Mouse (Mus musculus): ENCODE measurements around the gene Dalrd3. TPM values are rescaled to one million over a fixed set of nuclear protein-coding genes. Genes with fewer than 3 reads are reported as not detected.
A peak's percentile ranks its signal among the peaks of the same experiment; 100 is the strongest.

Gene Dalrd3
- polyA plus RNA-seq, 1 experiment from 2014 or later: 296 TPM

- Histone ChIP-seq H3K27me3 (replicated peaks; ENCODE audit: control insufficient read depth, insufficient read depth, low read length) (no peaks in the 10 kb centered on the region), H3K36me3 (ENCODE audit: control insufficient read depth, insufficient read depth) (peaks cover 11% of the 10 kb centered on the region), H3K4me2 (ENCODE audit: low read length) (peak within 1 kb of the TSS; percentile 61), H3K4me1 (replicated peaks; ENCODE audit: control insufficient read depth, insufficient read depth, low read length) (peaks cover 40% of the 10 kb centered on the region), H3K4me3 (replicated peaks; ENCODE audit: low read length) (peak within 1 kb of the TSS; percentile 91), H3K9ac (replicated peaks; ENCODE audit: low read depth, low read length) (peak within 1 kb of the TSS; percentile 92), H3K27ac (ENCODE audit: low read length) (peak within 1 kb of the TSS; percentile 92), H3K9me3 (ENCODE audit: control insufficient read depth, low read length) (no peaks in the 10 kb centered on the region)
- 3% methylated on average over 51 of the region's 51 CpGs for WGBS
- peak; percentile 98 for ATAC-seq
These were observed 9.1 kb downstream of the Dalrd3 start, which contains the start of gene Wdr6 for GRCm38 (mm10) chr9:108578545-108579343. Wdr6 (minus strand) TSS chr9:108578739.

GRCm38 (mm10) chr9:108579344-108579690 lies 9.6 kb downstream of the Dalrd3 start:
- H3K27ac ChIP-seq (ENCODE audit: low read length): peak overlapping the region; percentile 85
- H3K4me2 ChIP-seq (ENCODE audit: low read length): peak overlapping the region; percentile 61
- H3K36me3 ChIP-seq (ENCODE audit: control insufficient read depth, insufficient read depth): peaks cover 8% of the 10 kb centered on the region
- 66% methylated on average over 5 of the region's 5 CpGs for WGBS
- H3K9ac ChIP-seq (replicated peaks; ENCODE audit: low read depth, low read length): peak overlapping the region; percentile 92
- H3K27me3 ChIP-seq (replicated peaks; ENCODE audit: control insufficient read depth, insufficient read depth, low read length): no peaks in the 10 kb centered on the region
- peak overlapping the region; percentile 91; the same call in 1 of the 2 replicates for H3K4me3 ChIP-seq (replicated peaks; ENCODE audit: low read length)
- peaks cover 37% of the 10 kb centered on the region for H3K4me1 ChIP-seq (replicated peaks; ENCODE audit: control insufficient read depth, insufficient read depth, low read length)
- no peaks in the 10 kb centered on the region for H3K9me3 ChIP-seq (ENCODE audit: control insufficient read depth, low read length)
- no peak for ATAC-seq

- ATAC-seq: peak; percentile 98
- WGBS: under 1% methylated on average over 14 of the region's 14 CpGs
These were observed 18.0 kb downstream of the Dalrd3 start for GRCm38 (mm10) chr9:108587571-108588180.

GRCm38 (mm10) chr9:108589229-108589628 lies 19.5 kb downstream of the Dalrd3 start:
- Histone ChIP-seq H3K4me3 (replicated peaks; ENCODE audit: low read length) (no peak overlapping the region), H3K9ac (replicated peaks; ENCODE audit: low read depth, low read length) (no peak overlapping the region), H3K27ac (ENCODE audit: low read length) (peak overlapping the region; percentile 94), H3K4me2 (ENCODE audit: low read length) (no peak overlapping the region), H3K27me3 (replicated peaks; ENCODE audit: control insufficient read depth, insufficient read depth, low read length) (no peaks in the 10 kb centered on the region), H3K4me1 (replicated peaks; ENCODE audit: control insufficient read depth, insufficient read depth, low read length) (peaks cover 26% of the 10 kb centered on the region), H3K9me3 (ENCODE audit: control insufficient read depth, low read length) (no peaks in the 10 kb centered on the region), H3K36me3 (ENCODE audit: control insufficient read depth, insufficient read depth) (no peaks in the 10 kb centered on the region)
- 72% methylated on average over 5 of the region's 5 CpGs for WGBS
- no peak for ATAC-seq

More at GRCm38 (mm10) chr9:108587571-108588180, 18.0 kb downstream of the Dalrd3 start:
- Histone ChIP-seq H3K36me3 (ENCODE audit: control insufficient read depth, insufficient read depth) (no peaks in the 10 kb centered on the region), H3K4me2 (ENCODE audit: low read length) (peak overlapping the region; percentile 55), H3K9ac (replicated peaks; ENCODE audit: low read depth, low read length) (peak overlapping the region; percentile 51), H3K4me3 (replicated peaks; ENCODE audit: low read length) (peak overlapping the region; percentile 19), H3K9me3 (ENCODE audit: control insufficient read depth, low read length) (no peaks in the 10 kb centered on the region), H3K27ac (ENCODE audit: low read length) (peak overlapping the region; percentile 94), H3K4me1 (replicated peaks; ENCODE audit: control insufficient read depth, insufficient read depth, low read length) (peaks cover 26% of the 10 kb centered on the region), H3K27me3 (replicated peaks; ENCODE audit: control insufficient read depth, insufficient read depth, low read length) (no peaks in the 10 kb centered on the region)

- no peaks in the 10 kb centered on the region for H3K9me3 ChIP-seq (ENCODE audit: control insufficient read depth, low read length)
- no peak overlapping the region for H3K9ac ChIP-seq (replicated peaks; ENCODE audit: low read depth, low read length)
- no peaks in the 10 kb centered on the region for H3K36me3 ChIP-seq (ENCODE audit: control insufficient read depth, insufficient read depth)
- no peak for ATAC-seq
- no peak overlapping the region for H3K4me2 ChIP-seq (ENCODE audit: low read length)
- H3K4me3 ChIP-seq (replicated peaks; ENCODE audit: low read length): no peak overlapping the region
- H3K27me3 ChIP-seq (replicated peaks; ENCODE audit: control insufficient read depth, insufficient read depth, low read length): no peaks in the 10 kb centered on the region
- WGBS: 71% methylated on average over 4 of the region's 4 CpGs
- peaks cover 28% of the 10 kb centered on the region for H3K4me1 ChIP-seq (replicated peaks; ENCODE audit: control insufficient read depth, insufficient read depth, low read length)
- no peak overlapping the region for H3K27ac ChIP-seq (ENCODE audit: low read length)
These were observed 21.8 kb downstream of the Dalrd3 start for GRCm38 (mm10) chr9:108591462-108591861.

- 88% methylated on average over 3 of the region's 3 CpGs for WGBS
- H3K4me2 ChIP-seq (ENCODE audit: low read length): no peak overlapping the region
- no peak overlapping the region for H3K9ac ChIP-seq (replicated peaks; ENCODE audit: low read depth, low read length)
- H3K36me3 ChIP-seq (ENCODE audit: control insufficient read depth, insufficient read depth): no peaks in the 10 kb centered on the region
- H3K4me3 ChIP-seq (replicated peaks; ENCODE audit: low read length): no peak overlapping the region
- H3K27me3 ChIP-seq (replicated peaks; ENCODE audit: control insufficient read depth, insufficient read depth, low read length): no peaks in the 10 kb centered on the region
- H3K4me1 ChIP-seq (replicated peaks; ENCODE audit: control insufficient read depth, insufficient read depth, low read length): peaks cover 13% of the 10 kb centered on the region
- H3K27ac ChIP-seq (ENCODE audit: low read length): no peak overlapping the region
- ATAC-seq: no peak
- H3K9me3 ChIP-seq (ENCODE audit: control insufficient read depth, low read length): no peaks in the 10 kb centered on the region
These were observed 24.7 kb downstream of the Dalrd3 start for GRCm38 (mm10) chr9:108594354-108594753.

GRCm38 (mm10) chr9:108596998-108597764 lies 27.5 kb downstream of the Dalrd3 start, which contains the start of gene P4htm:
P4htm (minus strand) TSS chr9:108597667.
- Histone ChIP-seq H3K9me3 (ENCODE audit: control insufficient read depth, low read length) (no peaks in the 10 kb centered on the region), H3K4me3 (replicated peaks; ENCODE audit: low read length) (peak within 1 kb of the TSS; percentile 66), H3K4me1 (replicated peaks; ENCODE audit: control insufficient read depth, insufficient read depth, low read length) (peaks cover 13% of the 10 kb centered on the region), H3K36me3 (ENCODE audit: control insufficient read depth, insufficient read depth) (no peaks in the 10 kb centered on the region), H3K9ac (replicated peaks; ENCODE audit: low read depth, low read length) (peak within 1 kb of the TSS; percentile 77), H3K27me3 (replicated peaks; ENCODE audit: control insufficient read depth, insufficient read depth, low read length) (no peaks in the 10 kb centered on the region), H3K27ac (ENCODE audit: low read length) (peak within 1 kb of the TSS; percentile 25; the same call in 1 of the 2 replicates), H3K4me2 (ENCODE audit: low read length) (peak within 1 kb of the TSS; percentile 88)
- WGBS: under 1% methylated on average over 69 of the region's 69 CpGs
- ATAC-seq: peak; percentile 91

- Histone ChIP-seq H3K36me3 (ENCODE audit: control insufficient read depth, insufficient read depth) (peaks cover 4% of the 10 kb centered on the region; the same call in 1 of the 2 replicates), H3K4me2 (ENCODE audit: low read length) (no peak overlapping the region), H3K27me3 (replicated peaks; ENCODE audit: control insufficient read depth, insufficient read depth, low read length) (no peaks in the 10 kb centered on the region), H3K9me3 (ENCODE audit: control insufficient read depth, low read length) (no peaks in the 10 kb centered on the region), H3K4me1 (replicated peaks; ENCODE audit: control insufficient read depth, insufficient read depth, low read length) (peaks cover 13% of the 10 kb centered on the region), H3K9ac (replicated peaks; ENCODE audit: low read depth, low read length) (no peak overlapping the region), H3K4me3 (replicated peaks; ENCODE audit: low read length) (no peak overlapping the region), H3K27ac (ENCODE audit: low read length) (no peak overlapping the region)
- WGBS: 77% methylated on average over 4 of the region's 4 CpGs
- no peak for ATAC-seq
These were observed 29.4 kb downstream of the Dalrd3 start for GRCm38 (mm10) chr9:108599021-108599566.
